Mouse (Mus musculus) intestine, embryonic 16.5 days (tissue): ENCODE measurements around the gene Cntnap1. TPM values are rescaled to one million over a fixed set of nuclear protein-coding genes. Genes with fewer than 3 reads are reported as not detected.

Experiments used
- ATAC-seq: fragments of 200-750 bp; cut with Nextera tagmentation; 2 replicates; pipeline ENCODE4 v1.8.0; 2017; ENCODE audit warnings: moderate TSS enrichment, moderate library complexity
- H3K27ac ChIP-seq: fragments of 300-500 bp; sonication (generic); 2 replicates; pipeline ENCODE4 v1.5.1; 2014; ENCODE audit warnings: mild to moderate bottlenecking, low read length
- H3K27me3 ChIP-seq: fragments of 300-500 bp; sonication (generic); replicated peaks from 2 replicates; pipeline ENCODE4 v1.6.1; 2014; ENCODE audit warnings: low read length, control low read depth, mixed read lengths; ENCODE audit not compliant: control insufficient read depth, insufficient read depth
- H3K36me3 ChIP-seq: fragments of 300-500 bp; sonication (generic); 2 replicates; pipeline ENCODE4 v1.6.1; 2014; ENCODE audit warnings: low read length, control low read depth; ENCODE audit not compliant: control insufficient read depth, insufficient read depth
- H3K4me1 ChIP-seq: fragments of 300-500 bp; sonication (generic); 2 replicates; pipeline ENCODE4 v1.6.1; 2014; ENCODE audit warnings: low read length, control low read depth, mixed read lengths; ENCODE audit not compliant: control insufficient read depth, insufficient read depth
- H3K4me2 ChIP-seq: fragments of 300-500 bp; sonication (generic); 2 replicates; pipeline ENCODE4 v1.6.1; 2014; ENCODE audit warnings: low read depth, low read length, control low read depth
- H3K4me3 ChIP-seq: fragments of 300-500 bp; sonication (generic); 2 replicates; pipeline ENCODE4 v1.5.1; 2014; ENCODE audit warnings: mild to moderate bottlenecking, low read length
- H3K9ac ChIP-seq: fragments of 300-500 bp; sonication (generic); 2 replicates; pipeline ENCODE4 v1.6.1; 2014; ENCODE audit warnings: low read depth, low read length
- H3K9me3 ChIP-seq: fragments of 300-500 bp; sonication (generic); 2 replicates; pipeline ENCODE4 v1.6.1; 2016; ENCODE audit warnings: low read length, control low read depth; ENCODE audit not compliant: control insufficient read depth
- WGBS: fragments of 180-500 bp; shearing (Covaris S2); extraction: QIAGEN DNeasy Blood & Tissue Kit; methylation state at CpG from one replicate; pipeline ENCODE4 v1.1.7; 2014; 5-methylcytosine and 5-hydroxymethylcytosine counted together
- polyA plus RNA-seq: library from polyadenylated mRNA; unstranded; fragments of >200 nt; fragmentation: Nextera tagmentation; extraction: Ambion mirVana; gene quantifications from 2 replicates; pipeline ENCODE4 v1.2.1, GENCODE M21; 2015

The Cntnap1 gene
- polyA plus RNA-seq, 1 experiment from 2014 or later: 0.87 TPM

DNA sequence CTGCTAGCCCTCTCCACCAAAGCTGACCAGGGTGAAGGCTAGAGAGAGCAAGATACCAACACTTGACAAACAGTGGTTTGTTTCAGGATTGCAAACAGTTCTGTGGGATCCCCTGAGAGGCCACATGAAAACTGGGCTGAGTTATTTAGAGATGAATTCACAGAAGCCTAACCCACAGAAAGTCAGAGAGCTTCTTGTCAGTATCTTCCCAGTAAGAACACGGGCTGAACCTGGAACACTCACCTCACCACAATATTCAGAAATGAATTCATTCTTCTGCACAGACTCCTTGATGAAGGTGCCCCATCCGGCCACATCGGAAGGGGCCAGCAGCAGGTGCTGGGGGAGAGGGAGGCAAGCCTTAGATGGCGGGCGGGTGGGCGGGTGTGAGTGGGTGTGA is 24.3 kb downstream of the Cntnap1 start:
- Histone ChIP-seq H3K9me3 (no peaks in the 10 kb centered on the region), H3K27ac (no peak overlapping the region), H3K4me3 (no peak overlapping the region), H3K27me3 (no peaks in the 10 kb centered on the region), H3K4me2 (no peak overlapping the region), H3K4me1 (peaks cover 11% of the 10 kb centered on the region), H3K36me3 (peaks cover 10% of the 10 kb centered on the region), H3K9ac (no peak overlapping the region)
- WGBS: 84% methylated on average over 6 of the region's 6 CpGs
- no peak for ATAC-seq

DNA sequence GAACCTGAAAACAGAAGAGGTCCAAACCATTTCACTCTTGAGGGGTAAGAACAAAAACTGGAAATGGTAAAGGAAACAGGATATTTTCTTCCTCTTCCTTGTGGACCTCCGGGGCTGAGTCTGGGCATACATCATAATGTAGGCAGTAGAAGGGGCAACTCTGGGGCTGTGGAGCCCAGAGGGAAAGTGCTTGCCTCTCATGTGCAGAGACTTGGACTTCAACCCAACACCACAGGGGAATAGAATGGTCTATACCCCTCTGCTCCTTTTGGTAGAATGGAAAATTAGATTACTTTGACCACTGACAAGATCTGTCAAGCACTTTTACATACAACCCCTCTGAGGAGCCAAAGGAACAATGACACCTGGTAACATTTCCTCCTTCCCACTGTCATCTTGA is 24.8 kb downstream of the Cntnap1 start:
- Histone ChIP-seq H3K9me3 (no peaks in the 10 kb centered on the region), H3K4me3 (no peak overlapping the region), H3K27ac (no peak overlapping the region), H3K4me1 (peaks cover 10% of the 10 kb centered on the region), H3K9ac (no peak overlapping the region), H3K36me3 (peaks cover 10% of the 10 kb centered on the region), H3K4me2 (no peak overlapping the region), H3K27me3 (no peaks in the 10 kb centered on the region)
- WGBS: 75% methylated on average over 1 of the region's 1 CpGs
- ATAC-seq: no peak

DNA sequence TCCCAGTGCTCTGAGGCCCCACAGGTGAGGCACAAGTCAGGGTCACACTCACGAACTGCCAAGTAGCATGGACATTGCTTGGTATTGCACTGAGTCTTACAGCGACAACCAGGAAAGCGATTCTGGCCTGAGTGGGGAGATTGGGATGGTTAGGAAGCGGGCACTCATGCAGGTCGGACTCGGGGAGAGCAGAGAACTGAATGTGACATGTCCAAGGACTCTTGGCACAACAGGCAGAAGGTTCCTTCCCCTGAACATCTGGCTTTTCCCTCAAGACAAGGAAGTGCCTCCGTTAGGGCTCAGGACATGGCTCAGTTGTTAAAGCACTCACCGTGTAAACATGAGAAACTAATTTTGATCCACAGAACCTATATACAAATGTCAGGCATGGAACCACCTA is 25.2 kb downstream of the Cntnap1 start:
- Histone ChIP-seq H3K36me3 (peaks cover 10% of the 10 kb centered on the region), H3K9me3 (no peaks in the 10 kb centered on the region), H3K4me3 (no peak overlapping the region), H3K4me2 (no peak overlapping the region), H3K4me1 (peaks cover 8% of the 10 kb centered on the region), H3K27me3 (no peaks in the 10 kb centered on the region), H3K27ac (no peak overlapping the region), H3K9ac (no peak overlapping the region)
- 83% methylated on average over 8 of the region's 8 CpGs for WGBS
- no peak for ATAC-seq

DNA sequence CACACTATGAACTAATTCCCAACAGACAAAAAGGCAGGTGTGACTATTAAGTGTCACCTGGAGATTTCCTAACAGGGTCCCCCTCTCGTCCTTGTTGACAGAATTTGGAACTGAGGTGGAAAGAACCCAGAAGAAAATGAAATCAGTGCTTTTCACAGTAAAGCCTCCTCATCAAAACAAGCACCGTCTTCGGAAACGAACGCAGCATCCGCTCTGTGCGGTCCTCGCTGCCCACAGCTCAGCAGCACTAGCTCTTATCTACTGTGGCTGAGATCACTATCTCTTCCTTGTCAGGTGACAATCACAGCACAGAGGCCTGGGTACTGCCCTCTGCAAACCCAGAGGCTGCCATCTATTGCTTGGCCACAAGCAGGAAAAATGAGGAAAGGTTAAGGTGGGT is 25.9 kb downstream of the Cntnap1 start:
- Histone ChIP-seq H3K27me3 (no peaks in the 10 kb centered on the region), H3K4me1 (peaks cover 3% of the 10 kb centered on the region; the same call in 1 of the 2 replicates), H3K4me2 (no peak overlapping the region), H3K9me3 (no peaks in the 10 kb centered on the region), H3K36me3 (peaks cover 10% of the 10 kb centered on the region), H3K9ac (no peak overlapping the region), H3K4me3 (no peak overlapping the region), H3K27ac (no peak overlapping the region)
- ATAC-seq: no peak
- WGBS: 92% methylated on average over 8 of the region's 8 CpGs

DNA sequence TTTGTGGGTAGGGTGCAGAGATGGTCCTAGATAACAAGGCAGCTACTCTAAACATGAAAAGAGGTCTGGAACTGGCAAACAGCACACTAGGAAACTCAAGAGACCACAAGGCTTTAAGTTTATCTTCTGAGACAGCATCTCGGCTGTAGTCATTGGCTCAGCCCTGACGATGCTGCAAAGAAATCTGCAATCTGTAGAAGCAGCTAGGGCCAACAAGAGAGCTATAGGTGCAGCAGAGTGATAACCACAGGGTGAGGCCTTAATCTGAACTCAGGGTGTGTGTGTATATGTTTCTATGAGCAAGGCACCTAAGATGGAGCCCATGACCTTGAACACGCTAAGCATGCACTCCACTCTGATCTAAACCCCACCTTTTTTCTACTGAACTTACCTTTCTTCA is 29.2 kb downstream of the Cntnap1 start:
- Histone ChIP-seq H3K36me3 (peaks cover 10% of the 10 kb centered on the region), H3K27ac (no peak overlapping the region), H3K27me3 (no peaks in the 10 kb centered on the region), H3K4me1 (no peaks in the 10 kb centered on the region), H3K4me2 (no peak overlapping the region), H3K4me3 (no peak overlapping the region), H3K9me3 (no peaks in the 10 kb centered on the region), H3K9ac (no peak overlapping the region)
- 91% methylated on average over 3 of the region's 3 CpGs for WGBS
- ATAC-seq: no peak

DNA sequence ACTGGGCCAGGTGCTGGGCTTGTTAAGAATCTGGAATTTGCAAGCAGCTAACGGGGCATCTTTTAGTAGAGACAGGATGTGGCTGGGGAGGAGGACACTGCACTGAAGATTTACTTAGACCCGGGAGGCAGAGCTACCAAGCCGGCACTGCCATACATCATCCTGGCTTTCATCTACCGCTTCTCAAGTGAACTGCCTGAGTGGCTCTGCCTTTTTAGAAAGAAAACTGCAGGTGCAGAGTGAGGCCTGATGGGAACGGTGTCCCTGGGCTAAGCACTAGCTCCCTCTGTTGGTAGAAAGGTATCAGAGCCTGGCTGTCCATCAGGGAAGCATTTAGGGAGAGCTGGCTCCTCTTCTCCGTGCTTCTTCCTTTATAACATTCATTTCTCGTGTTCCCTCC is 30.7 kb downstream of the Cntnap1 start:
- Histone ChIP-seq H3K9ac (no peak overlapping the region), H3K36me3 (peaks cover 15% of the 10 kb centered on the region), H3K27me3 (no peaks in the 10 kb centered on the region), H3K4me3 (no peak overlapping the region), H3K9me3 (no peaks in the 10 kb centered on the region), H3K27ac (no peak overlapping the region), H3K4me1 (no peaks in the 10 kb centered on the region), H3K4me2 (no peak overlapping the region)
- 21% methylated on average over 7 of the region's 7 CpGs for WGBS
- no peak for ATAC-seq

DNA sequence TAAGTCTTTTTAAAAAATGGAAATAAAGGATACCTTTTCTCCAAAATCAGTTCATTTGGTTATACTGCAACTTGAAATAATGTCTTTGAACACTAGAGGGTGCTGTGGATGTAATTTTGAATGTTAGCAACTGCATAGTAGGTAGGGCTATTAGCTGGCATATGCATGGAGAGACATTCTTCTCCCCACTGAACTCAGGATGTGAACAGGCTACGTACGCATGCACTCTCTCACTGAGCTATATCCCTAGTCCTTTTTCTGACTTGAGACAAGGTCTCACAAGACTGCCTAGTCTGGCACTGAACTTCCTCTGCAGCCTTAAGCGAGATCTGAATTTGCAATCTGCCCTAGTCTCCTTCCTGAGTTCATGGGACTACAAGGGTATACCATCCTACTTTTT is 41.6 kb downstream of the Cntnap1 start:
- Histone ChIP-seq H3K36me3 (peaks cover 10% of the 10 kb centered on the region; the same call in 1 of the 2 replicates), H3K4me3 (no peak overlapping the region), H3K4me2 (no peak overlapping the region), H3K9me3 (no peaks in the 10 kb centered on the region), H3K4me1 (no peaks in the 10 kb centered on the region), H3K9ac (no peak overlapping the region), H3K27ac (no peak overlapping the region), H3K27me3 (no peaks in the 10 kb centered on the region)
- 36% methylated on average over 3 of the region's 3 CpGs for WGBS
- ATAC-seq: peak; percentile 76

DNA sequence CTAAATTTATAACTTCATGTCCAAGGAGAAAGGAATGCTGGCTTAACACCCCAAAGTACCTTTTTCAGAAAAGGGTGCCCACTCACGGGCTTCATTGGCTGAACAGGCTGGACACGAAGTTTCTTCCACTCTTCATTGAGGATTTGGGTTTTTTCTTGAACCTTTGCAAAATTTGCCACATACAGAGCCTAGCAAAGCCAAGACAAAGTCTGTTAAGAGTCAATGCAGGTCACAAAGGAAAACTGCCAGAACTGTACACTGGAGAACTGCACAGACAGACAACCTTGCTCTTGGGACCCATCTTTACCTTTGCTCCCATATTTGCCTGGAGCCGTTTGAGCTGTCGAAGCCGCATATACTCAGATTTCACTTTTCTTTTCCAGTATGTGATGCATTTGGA is 46.6 kb downstream of the Cntnap1 start:
- peaks cover 10% of the 10 kb centered on the region; the same call in 1 of the 2 replicates for H3K36me3 ChIP-seq
- H3K4me3 ChIP-seq: no peak overlapping the region
- 92% methylated on average over 5 of the region's 5 CpGs for WGBS

DNA sequence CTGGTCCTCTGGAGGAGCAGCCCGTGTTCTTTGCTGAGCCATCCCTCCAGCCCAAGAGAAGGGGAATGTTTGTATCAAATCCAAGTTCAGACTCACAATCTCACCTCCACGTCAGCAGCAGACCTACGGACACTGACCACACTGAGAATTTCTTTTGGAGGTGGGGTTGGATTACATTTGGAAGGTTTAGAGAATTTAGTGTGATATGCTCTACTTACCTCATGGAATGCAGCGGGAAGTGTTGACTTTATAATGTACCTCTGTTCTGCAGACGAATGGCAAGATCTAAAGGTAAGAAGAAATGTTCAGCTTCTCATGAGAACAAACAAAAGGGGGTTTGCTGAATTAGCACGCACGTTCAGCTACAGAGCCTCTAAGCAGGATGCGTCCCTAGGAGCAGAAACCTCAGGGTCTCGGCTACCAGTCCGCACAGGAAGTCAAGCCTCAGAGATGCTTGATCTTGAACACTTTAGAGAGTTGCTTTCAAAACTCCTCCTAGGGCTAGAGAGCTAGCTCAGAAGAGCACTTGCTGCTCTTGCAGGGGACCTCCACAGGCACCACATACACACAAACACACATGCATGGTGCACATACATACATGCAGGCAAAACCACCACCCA is 48.2 kb downstream of the Cntnap1 start:
- Histone ChIP-seq H3K27me3 (no peaks in the 10 kb centered on the region), H3K4me2 (no peak overlapping the region), H3K36me3 (peaks cover 9% of the 10 kb centered on the region; the same call in 1 of the 2 replicates), H3K9me3 (no peaks in the 10 kb centered on the region), H3K9ac (no peak overlapping the region), H3K27ac (no peak overlapping the region), H3K4me3 (no peak overlapping the region), H3K4me1 (peaks cover 7% of the 10 kb centered on the region)
- 86% methylated on average over 10 of the region's 10 CpGs for WGBS
- no peak for ATAC-seq

More for the DNA sequence above, 46.6 kb downstream of the Cntnap1 start:
- Histone ChIP-seq H3K9ac (no peak overlapping the region), H3K27me3 (no peaks in the 10 kb centered on the region), H3K9me3 (no peaks in the 10 kb centered on the region), H3K27ac (no peak overlapping the region), H3K4me2 (no peak overlapping the region), H3K4me1 (peaks cover 7% of the 10 kb centered on the region)
- no peak for ATAC-seq

DNA sequence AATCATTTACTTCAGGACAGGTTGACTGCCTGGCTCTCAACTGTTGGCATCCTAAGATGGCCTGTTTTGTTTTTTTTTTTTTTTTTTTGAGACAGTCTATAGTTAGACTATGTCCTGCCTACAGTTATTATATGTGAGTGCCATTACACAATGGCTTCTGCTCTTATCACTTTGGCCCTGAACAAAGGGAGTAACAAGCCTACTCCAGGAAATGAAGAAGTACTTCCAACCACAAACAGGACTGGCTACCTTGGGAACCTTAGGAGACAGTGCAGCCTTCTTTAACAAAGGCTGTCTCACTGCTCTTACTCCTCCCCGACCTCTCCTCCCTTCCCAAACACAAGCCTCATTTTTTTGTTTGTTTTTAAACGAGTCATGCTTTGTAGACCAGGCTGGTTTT is 50.5 kb downstream of the Cntnap1 start:
- Histone ChIP-seq H3K27me3 (no peaks in the 10 kb centered on the region), H3K9me3 (no peaks in the 10 kb centered on the region), H3K36me3 (peaks cover 3% of the 10 kb centered on the region; the same call in 1 of the 2 replicates), H3K4me3 (no peak overlapping the region), H3K27ac (peak overlapping the region; percentile 80), H3K4me2 (no peak overlapping the region; the same call in 1 of the 2 replicates), H3K9ac (no peak overlapping the region), H3K4me1 (peaks cover 15% of the 10 kb centered on the region)
- peak; percentile 85 for ATAC-seq
- 39% methylated on average over 2 of the region's 2 CpGs for WGBS
